Mouse (Mus musculus): ENCODE measurements at regions not wholly inside any gene's neighbourhood (a gene's known extent, or its start where the extent isn't known, plus 50 kb on each side); places are given as distances from the start of the nearest gene placed in this dataset.
"Not testable (repeated sequence)": the region's sequence is repeated elsewhere in the genome, so short reads cannot be mapped to it uniquely, and the experiment has no call there.

DNA sequence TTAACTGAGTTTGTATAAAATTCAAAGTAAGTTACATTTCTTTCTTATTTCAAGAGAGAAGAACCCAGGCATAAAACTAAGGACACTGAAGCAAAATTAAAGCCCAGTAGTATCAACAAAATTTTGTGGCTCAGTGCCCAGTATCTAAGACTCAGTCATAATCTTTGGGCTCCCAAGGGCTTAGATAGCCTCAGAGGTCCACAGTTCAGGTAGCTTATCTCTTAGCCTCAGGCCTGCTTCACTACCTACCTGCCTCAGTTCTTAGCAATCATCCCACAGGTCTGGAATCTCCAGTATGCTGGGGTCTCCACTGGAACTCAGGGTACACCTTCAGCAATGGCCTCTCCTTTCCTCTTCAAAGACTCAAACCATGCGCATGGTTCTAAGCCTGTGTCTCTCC is 531.4 kb upstream of the Olfr1507 start:
- not testable (repeated sequence) for H3K9ac ChIP-seq (replicated peaks); H3K4me3 ChIP-seq; H3K4me2 ChIP-seq (replicated peaks); H3K9me3 ChIP-seq; H3K36me3 ChIP-seq; ATAC-seq (replicated peaks); H3K4me1 ChIP-seq; H3K27me3 ChIP-seq; H3K27ac ChIP-seq (replicated peaks)
- WGBS: no CpG with 5 or more reads among the region's 1 CpGs

DNA sequence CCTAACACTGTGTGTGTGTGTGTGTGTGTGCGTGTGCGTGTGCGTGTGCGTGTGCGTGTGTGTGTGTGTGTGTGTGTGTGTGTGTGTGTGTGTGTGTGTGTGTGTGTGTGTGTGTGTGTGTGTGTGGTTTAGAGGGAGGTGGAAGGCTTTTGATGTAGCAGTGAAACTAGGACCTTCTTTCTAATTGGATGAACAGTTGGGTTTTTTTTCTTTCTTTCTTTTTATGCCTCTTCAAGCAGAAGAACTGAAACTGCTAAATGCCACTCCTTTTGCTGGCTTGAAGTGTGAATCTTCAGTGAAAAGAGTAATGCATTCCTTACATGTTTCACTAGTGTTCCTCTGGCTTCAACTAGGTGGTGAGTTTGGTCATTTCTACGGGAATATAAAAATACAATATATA is 524.6 kb upstream of the Olfr1507 start:
- H3K4me3 ChIP-seq; H3K4me2 ChIP-seq (replicated peaks); ATAC-seq (replicated peaks); H3K4me1 ChIP-seq; H3K36me3 ChIP-seq; H3K9me3 ChIP-seq; H3K9ac ChIP-seq (replicated peaks); H3K27ac ChIP-seq (replicated peaks); H3K27me3 ChIP-seq: not testable (repeated sequence)
- no CpG with 5 or more reads among the region's 6 CpGs for whole genome bisulfite sequencing

DNA sequence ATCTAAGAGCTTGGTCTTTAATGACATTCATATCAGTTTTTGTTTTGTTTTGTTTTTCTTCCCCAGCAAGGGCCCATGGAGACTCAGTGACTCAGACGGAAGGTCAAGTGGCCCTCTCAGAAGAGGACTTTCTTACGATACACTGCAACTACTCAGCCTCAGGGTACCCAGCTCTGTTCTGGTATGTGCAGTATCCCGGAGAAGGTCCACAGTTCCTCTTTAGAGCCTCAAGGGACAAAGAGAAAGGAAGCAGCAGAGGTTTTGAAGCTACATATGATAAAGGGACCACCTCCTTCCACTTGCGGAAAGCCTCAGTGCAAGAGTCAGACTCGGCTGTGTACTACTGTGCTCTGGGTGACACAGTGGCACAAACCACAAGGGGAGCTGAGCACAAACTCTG is 512.2 kb upstream of the Olfr1507 start:
- WGBS: no CpG with 5 or more reads among the region's 5 CpGs
- not testable (repeated sequence) for H3K36me3 ChIP-seq; H3K9ac ChIP-seq (replicated peaks); H3K27me3 ChIP-seq; ATAC-seq (replicated peaks); H3K4me3 ChIP-seq; H3K27ac ChIP-seq (replicated peaks); H3K4me1 ChIP-seq; H3K9me3 ChIP-seq; H3K4me2 ChIP-seq (replicated peaks)

GRCm38 (mm10) chr14:53007323-53007722 is 511.8 kb upstream of the Olfr1507 start:
- H3K4me1 ChIP-seq; H3K9ac ChIP-seq (replicated peaks); H3K4me2 ChIP-seq (replicated peaks); H3K4me3 ChIP-seq; H3K36me3 ChIP-seq; ATAC-seq (replicated peaks); H3K27me3 ChIP-seq; H3K27ac ChIP-seq (replicated peaks); H3K9me3 ChIP-seq: not testable (repeated sequence)
- WGBS: no CpG with 5 or more reads among the region's 4 CpGs

GRCm38 (mm10) chr14:53001289-53001688 is 505.7 kb upstream of the Olfr1507 start:
- H3K27me3 ChIP-seq; H3K4me1 ChIP-seq; H3K4me3 ChIP-seq; H3K9me3 ChIP-seq; ATAC-seq (replicated peaks); H3K27ac ChIP-seq (replicated peaks); H3K36me3 ChIP-seq; H3K9ac ChIP-seq (replicated peaks); H3K4me2 ChIP-seq (replicated peaks): not testable (repeated sequence)
- whole genome bisulfite sequencing: 80% methylated on average over 1 of the region's 1 CpGs

GRCm38 (mm10) chr14:52992106-52992760 is 496.7 kb upstream of the Olfr1507 start:
- WGBS: 14% methylated on average over 1 of the region's 4 CpGs
- H3K4me2 ChIP-seq (replicated peaks); H3K9ac ChIP-seq (replicated peaks); ATAC-seq (replicated peaks); H3K27me3 ChIP-seq; H3K9me3 ChIP-seq; H3K27ac ChIP-seq (replicated peaks); H3K36me3 ChIP-seq; H3K4me1 ChIP-seq; H3K4me3 ChIP-seq: not testable (repeated sequence)

DNA sequence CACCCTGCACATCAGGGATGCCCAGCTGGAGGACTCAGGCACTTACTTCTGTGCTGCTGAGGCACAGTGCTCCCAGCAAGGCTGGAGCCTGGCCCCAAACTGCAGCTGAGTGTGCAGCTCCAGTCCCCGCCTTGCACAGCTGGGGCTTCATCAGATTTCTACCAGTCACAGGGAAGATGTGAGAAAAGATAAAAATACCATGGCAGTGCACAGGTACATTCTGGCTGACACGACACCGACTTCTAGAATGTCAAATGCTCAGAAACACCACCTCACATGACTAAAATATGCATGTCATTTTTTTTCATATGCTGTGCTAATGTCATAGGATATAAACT is 495.7 kb upstream of the Olfr1507 start:
- not testable (repeated sequence) for H3K27ac ChIP-seq (replicated peaks); ATAC-seq (replicated peaks)
- WGBS: no CpG with 5 or more reads among the region's 3 CpGs

DNA sequence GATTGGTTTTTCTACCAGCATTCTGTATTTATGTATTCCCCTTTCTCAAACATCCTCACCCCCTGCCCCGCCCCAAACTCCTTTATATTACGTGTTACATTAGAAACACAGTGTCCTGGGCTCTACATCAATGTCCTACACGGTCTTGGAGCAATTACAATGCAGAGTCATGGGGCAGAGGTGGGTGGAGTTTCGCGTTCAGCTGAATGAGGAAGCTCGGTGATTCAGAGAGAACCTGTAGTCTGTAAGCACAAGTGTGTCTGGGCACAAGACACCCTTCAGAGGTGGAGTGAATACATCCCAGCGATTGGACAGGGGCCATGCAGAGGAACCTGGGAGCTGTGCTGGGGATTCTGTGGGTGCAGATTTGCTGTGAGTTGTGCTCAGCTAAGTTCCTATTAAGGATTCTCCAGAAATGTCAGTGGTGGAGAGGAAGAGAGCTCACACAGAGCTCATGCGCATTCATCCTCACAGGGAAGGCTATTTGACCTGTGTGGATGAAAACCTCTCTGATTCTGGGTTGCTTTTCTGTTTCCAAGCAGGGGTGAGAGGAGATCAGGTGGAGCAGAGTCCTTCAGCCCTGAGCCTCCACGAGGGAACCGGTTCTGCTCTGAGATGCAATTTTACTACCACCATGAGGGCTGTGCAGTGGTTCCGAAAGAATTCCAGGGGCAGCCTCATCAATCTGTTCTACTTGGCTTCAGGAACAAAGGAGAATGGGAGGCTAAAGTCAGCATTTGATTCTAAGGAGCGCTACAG is 495.2 kb upstream of the Olfr1507 start:
- H3K27ac ChIP-seq (replicated peaks); H3K9ac ChIP-seq (replicated peaks); ATAC-seq (replicated peaks); H3K36me3 ChIP-seq; H3K27me3 ChIP-seq; H3K4me1 ChIP-seq; H3K9me3 ChIP-seq; H3K4me2 ChIP-seq (replicated peaks); H3K4me3 ChIP-seq: not testable (repeated sequence)
- 80% methylated on average over 1 of the region's 12 CpGs for WGBS

More for the DNA sequence above, 495.7 kb upstream of the Olfr1507 start:
- not testable (repeated sequence) for H3K9me3 ChIP-seq; H3K9ac ChIP-seq (replicated peaks); H3K4me3 ChIP-seq; H3K4me1 ChIP-seq; H3K27me3 ChIP-seq; H3K36me3 ChIP-seq; H3K4me2 ChIP-seq (replicated peaks)

DNA sequence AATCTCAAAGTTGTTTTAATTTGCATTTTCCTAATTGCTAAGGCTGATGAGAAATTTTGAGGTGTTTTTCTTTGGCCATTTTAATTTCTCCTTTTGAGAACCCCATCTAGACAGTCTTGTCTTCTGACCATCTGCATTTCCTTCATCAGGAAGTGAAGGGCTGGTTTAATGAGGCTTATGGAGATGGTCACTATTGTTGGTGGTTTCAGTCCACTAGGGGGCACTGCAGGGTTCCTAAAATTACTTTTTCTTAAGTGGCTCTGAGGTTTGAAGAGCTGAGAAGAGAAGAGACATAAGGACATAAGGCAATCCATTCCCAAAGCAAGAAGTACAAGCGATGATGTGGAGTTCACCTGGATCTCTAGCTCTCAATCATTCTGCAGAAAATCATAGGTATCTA is 494.4 kb upstream of the Olfr1507 start:
- not testable (repeated sequence) for H3K9me3 ChIP-seq; H3K27ac ChIP-seq (replicated peaks); H3K4me2 ChIP-seq (replicated peaks); ATAC-seq (replicated peaks); H3K4me3 ChIP-seq; H3K4me1 ChIP-seq; H3K36me3 ChIP-seq; H3K9ac ChIP-seq (replicated peaks); H3K27me3 ChIP-seq
- WGBS: 68% methylated on average over 1 of the region's 1 CpGs

GRCm38 (mm10) chr14:52988563-52988962 is 493.0 kb upstream of the Olfr1507 start:
- H3K27ac ChIP-seq (replicated peaks); H3K4me3 ChIP-seq; H3K4me1 ChIP-seq; H3K9ac ChIP-seq (replicated peaks); H3K27me3 ChIP-seq; ATAC-seq (replicated peaks); H3K4me2 ChIP-seq (replicated peaks); H3K36me3 ChIP-seq; H3K9me3 ChIP-seq: not testable (repeated sequence)
- WGBS: no CpG with 5 or more reads among the region's 6 CpGs

DNA sequence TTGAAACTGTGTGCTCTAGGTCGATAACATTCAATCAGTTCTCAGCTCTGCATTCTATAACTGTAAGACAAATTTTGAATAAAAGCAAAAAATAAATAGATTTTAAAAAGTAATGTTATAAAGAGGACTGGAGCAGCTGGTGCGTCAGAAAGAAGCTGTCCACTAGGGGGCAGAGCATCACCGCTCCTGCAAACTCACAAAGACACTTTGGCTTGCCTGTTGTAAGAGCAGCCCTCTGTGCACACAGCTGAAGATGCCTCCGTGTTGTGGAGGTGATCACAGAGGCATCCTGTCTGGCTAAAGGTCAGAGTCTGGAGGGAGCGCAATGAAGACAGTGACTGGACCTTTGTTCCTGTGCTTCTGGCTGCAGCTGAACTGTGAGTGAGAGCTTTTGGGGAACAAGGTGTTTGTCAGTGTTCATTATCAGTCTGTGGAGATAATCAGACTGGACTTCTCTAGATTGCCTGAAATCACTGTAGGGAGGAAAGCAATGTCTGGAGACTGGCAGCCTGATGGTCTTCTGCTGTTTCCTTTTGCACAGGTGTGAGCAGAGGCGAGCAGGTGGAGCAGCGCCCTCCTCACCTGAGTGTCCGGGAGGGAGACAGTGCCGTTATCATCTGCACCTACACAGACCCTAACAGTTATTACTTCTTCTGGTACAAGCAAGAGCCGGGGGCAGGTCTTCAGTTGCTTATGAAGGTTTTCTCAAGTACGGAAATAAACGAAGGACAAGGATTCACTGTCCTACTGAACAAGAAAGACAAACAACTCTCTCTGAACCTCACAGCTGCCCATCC is 476.9 kb upstream of the Olfr1507 start:
- not testable (repeated sequence) for H3K4me3 ChIP-seq; H3K9ac ChIP-seq (replicated peaks); H3K27me3 ChIP-seq; H3K4me1 ChIP-seq; H3K9me3 ChIP-seq; H3K27ac ChIP-seq (replicated peaks); H3K4me2 ChIP-seq (replicated peaks); H3K36me3 ChIP-seq
- WGBS: no CpG with 5 or more reads among the region's 12 CpGs
- peak; percentile 78 for ATAC-seq (replicated peaks)

- not testable (repeated sequence) for H3K36me3 ChIP-seq; ATAC-seq (replicated peaks); H3K4me3 ChIP-seq; H3K4me2 ChIP-seq (replicated peaks); H3K9ac ChIP-seq (replicated peaks); H3K4me1 ChIP-seq; H3K27me3 ChIP-seq; H3K27ac ChIP-seq (replicated peaks); H3K9me3 ChIP-seq
- 91% methylated on average over 3 of the region's 4 CpGs for WGBS
Observed at GRCm38 (mm10) chr14:52962110-52962509, 466.6 kb upstream of the Olfr1507 start.
